Mouse (Mus musculus): ENCODE results near the gene Dpysl4. TPM values are rescaled to one million over a fixed set of nuclear protein-coding genes. Genes with fewer than 3 reads are reported as not detected.

Dpysl4 gene
- total and polyA plus RNA-seq, 2 experiments from 2014 or later: 125 to 142 TPM

- H3K4me1 ChIP-seq (ENCODE audit: insufficient read depth): peaks cover 7% of the 10 kb centered on the region; the same call in 1 of the 2 replicates
- TF ChIP-seq CTCF (IDR thresholded peaks at IDR 0.05; ENCODE audit: low read depth): no peak
- no peak overlapping the region for H3K27ac ChIP-seq (ENCODE audit: low read depth, low read length)
- H3K4me3 ChIP-seq (ENCODE audit: low read depth, low read length): no peak overlapping the region
- H3K9me3 ChIP-seq (ENCODE audit: low read length): no peaks in the 10 kb centered on the region
- H3K27me3 ChIP-seq (ENCODE audit: insufficient read depth, low read length): no peaks in the 10 kb centered on the region
- H3K4me2 ChIP-seq (ENCODE audit: low read depth): no peak overlapping the region
- H3K36me3 ChIP-seq (ENCODE audit: insufficient read depth): no peaks in the 10 kb centered on the region
- 51% methylated on average over 8 of the region's 8 CpGs for WGBS
- DNase-seq: no peak
- H3K9ac ChIP-seq: no peak overlapping the region
- ATAC-seq: 0 out of 2 replicates have a peak, but pooled peaks have one; percentile 21
These were observed 45.7 kb downstream of the Dpysl4 start for GRCm38 (mm10) chr7:139131538-139131937.

DNA sequence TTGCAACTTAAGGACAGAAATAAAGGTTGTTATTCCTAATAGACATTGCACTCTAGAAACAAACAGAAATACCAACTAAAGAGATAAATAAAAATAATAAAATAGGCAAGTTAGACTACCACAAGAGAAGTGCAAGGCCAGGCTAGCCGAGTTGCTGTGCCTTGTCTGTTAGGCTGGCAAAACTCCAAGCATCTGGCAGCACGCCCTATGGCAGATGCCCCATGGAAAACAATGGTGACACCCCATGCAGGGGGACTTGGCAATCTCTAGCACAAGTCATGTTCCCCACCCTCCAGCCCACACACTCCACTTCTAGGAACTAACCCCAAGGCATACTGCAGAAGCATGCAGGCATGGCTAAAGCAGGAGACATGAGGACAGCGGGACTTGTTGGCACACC, 47.6 kb downstream of the Dpysl4 start:
- WGBS: 42% methylated on average over 3 of the region's 3 CpGs
- ATAC-seq: no peak
- H3K4me3 ChIP-seq (ENCODE audit: low read depth, low read length): no peak overlapping the region
- no peaks in the 10 kb centered on the region for H3K36me3 ChIP-seq (ENCODE audit: insufficient read depth)
- no peak for TF ChIP-seq CTCF (IDR thresholded peaks at IDR 0.05; ENCODE audit: low read depth)
- peak; percentile 35 for DNase-seq
- H3K9me3 ChIP-seq (ENCODE audit: low read length): no peaks in the 10 kb centered on the region
- H3K4me1 ChIP-seq (ENCODE audit: insufficient read depth): peaks cover 13% of the 10 kb centered on the region
- H3K27me3 ChIP-seq (ENCODE audit: insufficient read depth, low read length): no peaks in the 10 kb centered on the region
- no peak overlapping the region for H3K27ac ChIP-seq (ENCODE audit: low read depth, low read length)
- no peak overlapping the region for H3K4me2 ChIP-seq (ENCODE audit: low read depth)
- H3K9ac ChIP-seq: no peak overlapping the region

- Histone ChIP-seq H3K27me3 (ENCODE audit: insufficient read depth, low read length) (no peaks in the 10 kb centered on the region), H3K27ac (ENCODE audit: low read depth, low read length) (no peak overlapping the region), H3K4me1 (ENCODE audit: insufficient read depth) (peaks cover 16% of the 10 kb centered on the region), H3K9ac (no peak overlapping the region), H3K4me2 (ENCODE audit: low read depth) (no peak overlapping the region), H3K4me3 (ENCODE audit: low read depth, low read length) (no peak overlapping the region), H3K36me3 (ENCODE audit: insufficient read depth) (no peaks in the 10 kb centered on the region), H3K9me3 (ENCODE audit: low read length) (no peaks in the 10 kb centered on the region)
- WGBS: 77% methylated on average over 5 of the region's 5 CpGs
- no peak for TF ChIP-seq CTCF (IDR thresholded peaks at IDR 0.05; ENCODE audit: low read depth)
- ATAC-seq: no peak
- DNase-seq: no peak
These were observed 49.4 kb downstream of the Dpysl4 start for GRCm38 (mm10) chr7:139135236-139135635.

DNA sequence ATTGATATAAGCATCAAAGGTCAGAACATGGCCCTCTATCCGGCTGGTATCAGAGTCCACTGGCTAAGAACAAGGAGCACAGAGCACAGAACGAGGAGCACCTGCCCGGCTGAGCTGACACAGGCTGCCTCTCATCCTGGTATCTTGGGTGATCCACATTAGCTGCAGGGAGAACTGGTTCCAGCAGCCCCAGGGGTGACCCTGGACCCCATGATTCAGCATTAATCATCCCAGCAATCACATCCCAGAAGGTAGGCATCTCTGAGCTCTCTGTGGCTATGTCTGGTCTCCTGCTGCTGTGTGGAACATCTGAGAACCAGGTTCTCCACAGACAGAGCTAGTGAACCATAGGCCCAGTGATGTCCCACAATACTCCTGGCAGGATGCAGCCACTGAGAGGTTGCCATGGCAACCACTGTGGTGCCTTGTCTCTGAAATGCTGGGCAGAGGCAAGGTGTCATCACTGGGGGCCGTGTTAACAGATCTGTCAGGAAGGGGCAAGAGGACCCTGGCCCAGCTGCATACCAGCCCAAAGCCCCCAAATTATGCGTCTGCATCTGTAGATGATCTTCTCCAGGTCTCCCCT, 51.2 kb downstream of the Dpysl4 start:
- no peak for ATAC-seq

GRCm38 (mm10) chr7:139139921-139140461, 54.2 kb downstream of the Dpysl4 start:
- Histone ChIP-seq H3K27ac (ENCODE audit: low read depth, low read length) (peak overlapping the region; percentile 70), H3K9me3 (ENCODE audit: low read length) (no peaks in the 10 kb centered on the region), H3K36me3 (ENCODE audit: insufficient read depth) (no peaks in the 10 kb centered on the region), H3K4me3 (ENCODE audit: low read depth, low read length) (no peak overlapping the region), H3K27me3 (ENCODE audit: insufficient read depth, low read length) (no peaks in the 10 kb centered on the region), H3K9ac (peak overlapping the region; percentile 31; the same call in 1 of the 2 replicates), H3K4me2 (ENCODE audit: low read depth) (no peak overlapping the region), H3K4me1 (ENCODE audit: insufficient read depth) (peaks cover 11% of the 10 kb centered on the region)
- WGBS: 7% methylated on average over 11 of the region's 11 CpGs
- peak; percentile 68 for DNase-seq
- TF ChIP-seq CTCF (IDR thresholded peaks at IDR 0.05; ENCODE audit: low read depth): 0 out of 2 replicates have a peak, but pooled peaks have one; percentile 39
- peak; percentile 93 for ATAC-seq

More for the DNA sequence above, 51.2 kb downstream of the Dpysl4 start:
- H3K36me3 ChIP-seq (ENCODE audit: insufficient read depth): no peaks in the 10 kb centered on the region
- peak; percentile 53 for DNase-seq
- H3K4me3 ChIP-seq (ENCODE audit: low read depth, low read length): no peak overlapping the region
- H3K27ac ChIP-seq (ENCODE audit: low read depth, low read length): no peak overlapping the region
- peaks cover 11% of the 10 kb centered on the region for H3K4me1 ChIP-seq (ENCODE audit: insufficient read depth)
- no peak overlapping the region for H3K9ac ChIP-seq
- WGBS: 64% methylated on average over 5 of the region's 5 CpGs
- TF ChIP-seq CTCF (IDR thresholded peaks at IDR 0.05; ENCODE audit: low read depth): no peak
- H3K4me2 ChIP-seq (ENCODE audit: low read depth): no peak overlapping the region
- H3K9me3 ChIP-seq (ENCODE audit: low read length): no peaks in the 10 kb centered on the region
- no peaks in the 10 kb centered on the region for H3K27me3 ChIP-seq (ENCODE audit: insufficient read depth, low read length)

DNA sequence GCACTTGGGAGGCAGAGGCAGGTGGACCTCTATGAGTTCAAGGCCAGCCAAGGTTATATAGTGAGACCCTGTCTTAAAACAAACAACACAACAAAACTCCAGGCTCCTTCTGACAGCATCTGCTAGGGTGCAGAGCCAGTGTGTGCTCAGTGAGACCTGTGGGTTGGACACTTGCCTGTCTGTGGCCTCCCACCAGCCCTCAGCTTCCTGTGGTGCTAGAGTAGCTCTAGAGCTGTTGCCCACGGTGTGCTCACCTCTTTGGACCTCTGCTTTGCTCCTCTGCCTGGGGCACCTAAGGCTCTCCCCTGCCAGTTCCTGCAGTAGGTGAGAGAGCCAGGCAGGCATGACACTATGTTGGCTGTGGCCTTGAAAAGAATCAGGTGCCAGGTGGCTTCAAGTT, 58.0 kb downstream of the Dpysl4 start:
- Histone ChIP-seq H3K4me1 (ENCODE audit: insufficient read depth) (peaks cover 6% of the 10 kb centered on the region), H3K4me2 (ENCODE audit: low read depth) (no peak overlapping the region), H3K9ac (no peak overlapping the region), H3K9me3 (ENCODE audit: low read length) (no peaks in the 10 kb centered on the region), H3K4me3 (ENCODE audit: low read depth, low read length) (no peak overlapping the region), H3K36me3 (ENCODE audit: insufficient read depth) (no peaks in the 10 kb centered on the region), H3K27ac (ENCODE audit: low read depth, low read length) (no peak overlapping the region), H3K27me3 (ENCODE audit: insufficient read depth, low read length) (no peaks in the 10 kb centered on the region)
- TF ChIP-seq CTCF (IDR thresholded peaks at IDR 0.05; ENCODE audit: low read depth): no peak
- no peak for ATAC-seq
- WGBS: 50% methylated on average over 1 of the region's 1 CpGs
- DNase-seq: no peak

GRCm38 (mm10) chr7:139145891-139146290, 60.1 kb downstream of the Dpysl4 start:
- 32% methylated on average over 7 of the region's 7 CpGs for WGBS
- peaks cover 12% of the 10 kb centered on the region for H3K4me1 ChIP-seq (ENCODE audit: insufficient read depth)
- no peak for TF ChIP-seq CTCF (IDR thresholded peaks at IDR 0.05; ENCODE audit: low read depth)
- no peaks in the 10 kb centered on the region for H3K9me3 ChIP-seq (ENCODE audit: low read length)
- no peak for DNase-seq
- H3K36me3 ChIP-seq (ENCODE audit: insufficient read depth): no peaks in the 10 kb centered on the region
- no peaks in the 10 kb centered on the region for H3K27me3 ChIP-seq (ENCODE audit: insufficient read depth, low read length)
- no peak overlapping the region for H3K4me2 ChIP-seq (ENCODE audit: low read depth)
- H3K4me3 ChIP-seq (ENCODE audit: low read depth, low read length): no peak overlapping the region
- no peak overlapping the region for H3K9ac ChIP-seq
- H3K27ac ChIP-seq (ENCODE audit: low read depth, low read length): no peak overlapping the region
- ATAC-seq: no peak

All from forebrain, postnatal 0 days (tissue).